Mouse (Mus musculus): Measurements from ENCODE around the gene Robo4. TPM values are rescaled to one million over a fixed set of nuclear protein-coding genes. Genes with fewer than 3 reads are reported as not detected.

Robo4 gene
- polyA plus RNA-seq, 1 experiment from 2014 or later = 5.5 TPM

GRCm38 (mm10) chr9:37414666-37415065 is 13.0 kb downstream of the Robo4 start:
- Histone ChIP-seq H3K4me2 (ENCODE audit: low read length) (no peak overlapping the region), H3K9ac (ENCODE audit: low read depth, low read length) (no peak overlapping the region), H3K27me3 (replicated peaks; ENCODE audit: control insufficient read depth, insufficient read depth, low read length) (no peaks in the 10 kb centered on the region), H3K9me3 (ENCODE audit: control insufficient read depth, low read length) (no peaks in the 10 kb centered on the region), H3K4me3 (ENCODE audit: low read length) (no peak overlapping the region), H3K4me1 (ENCODE audit: control insufficient read depth, insufficient read depth, low read depth, low read length) (no peaks in the 10 kb centered on the region), H3K27ac (ENCODE audit: low read depth, low read length) (no peak overlapping the region), H3K36me3 (ENCODE audit: control insufficient read depth, insufficient read depth, low read length) (no peaks in the 10 kb centered on the region)
- WGBS = 85% methylated on average over 3 of the region's 3 CpGs
- ATAC-seq = no peak

GRCm38 (mm10) chr9:37418791-37419190 is 17.1 kb downstream of the Robo4 start:
- Histone ChIP-seq H3K27me3 (replicated peaks; ENCODE audit: control insufficient read depth, insufficient read depth, low read length) (no peaks in the 10 kb centered on the region), H3K4me3 (ENCODE audit: low read length) (no peak overlapping the region), H3K9me3 (ENCODE audit: control insufficient read depth, low read length) (no peaks in the 10 kb centered on the region), H3K4me1 (ENCODE audit: control insufficient read depth, insufficient read depth, low read depth, low read length) (no peaks in the 10 kb centered on the region), H3K9ac (ENCODE audit: low read depth, low read length) (no peak overlapping the region), H3K4me2 (ENCODE audit: low read length) (no peak overlapping the region), H3K36me3 (ENCODE audit: control insufficient read depth, insufficient read depth, low read length) (no peaks in the 10 kb centered on the region), H3K27ac (ENCODE audit: low read depth, low read length) (no peak overlapping the region)
- 80% methylated on average over 4 of the region's 4 CpGs for WGBS
- ATAC-seq = no peak

GRCm38 (mm10) chr9:37420676-37421075 is 19.0 kb downstream of the Robo4 start:
- no peaks in the 10 kb centered on the region for H3K36me3 ChIP-seq (ENCODE audit: control insufficient read depth, insufficient read depth, low read length)
- H3K4me2 ChIP-seq (ENCODE audit: low read length) = peak overlapping the region; percentile 63
- H3K4me1 ChIP-seq (ENCODE audit: control insufficient read depth, insufficient read depth, low read depth, low read length) = no peaks in the 10 kb centered on the region
- no peaks in the 10 kb centered on the region for H3K9me3 ChIP-seq (ENCODE audit: control insufficient read depth, low read length)
- no peak overlapping the region for H3K27ac ChIP-seq (ENCODE audit: low read depth, low read length)
- WGBS = under 1% methylated on average over 27 of the region's 27 CpGs
- ATAC-seq = peak; percentile 90
- peak overlapping the region; percentile 35 for H3K4me3 ChIP-seq (ENCODE audit: low read length)
- H3K9ac ChIP-seq (ENCODE audit: low read depth, low read length) = peak overlapping the region; percentile 57; the same call in 1 of the 2 replicates
- no peaks in the 10 kb centered on the region for H3K27me3 ChIP-seq (replicated peaks; ENCODE audit: control insufficient read depth, insufficient read depth, low read length)

GRCm38 (mm10) chr9:37421239-37421638 is 19.5 kb downstream of the Robo4 start:
- ATAC-seq = peak; percentile 68
- no peak overlapping the region for H3K9ac ChIP-seq (ENCODE audit: low read depth, low read length)

DNA sequence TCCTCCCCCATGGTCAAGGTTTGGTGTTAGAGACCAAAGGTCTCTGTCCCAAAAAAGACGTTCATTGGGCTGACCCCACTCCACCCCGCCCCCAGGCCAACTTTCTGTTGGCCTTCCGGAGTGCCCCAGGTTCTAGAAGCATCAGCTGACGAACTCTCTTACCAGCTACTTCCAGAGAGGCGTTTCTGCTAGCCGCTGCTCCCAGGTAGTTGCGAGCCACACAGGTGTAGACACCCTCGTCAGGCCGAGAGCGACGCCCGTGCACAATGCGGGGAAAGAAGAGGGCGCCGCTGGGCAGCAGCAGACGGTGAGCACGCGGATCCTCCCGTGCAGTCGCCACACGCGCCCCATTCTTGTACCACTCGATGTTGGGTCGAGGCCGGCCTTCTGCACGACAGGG is 27.6 kb downstream of the Robo4 start:
- WGBS = 16% methylated on average over 26 of the region's 26 CpGs
- Histone ChIP-seq H3K27me3 (replicated peaks; ENCODE audit: control insufficient read depth, insufficient read depth, low read length) (peaks cover 27% of the 10 kb centered on the region), H3K9ac (ENCODE audit: low read depth, low read length) (peak overlapping the region; percentile 10; the same call in 1 of the 2 replicates), H3K27ac (ENCODE audit: low read depth, low read length) (no peak overlapping the region), H3K36me3 (ENCODE audit: control insufficient read depth, insufficient read depth, low read length) (no peaks in the 10 kb centered on the region), H3K4me1 (ENCODE audit: control insufficient read depth, insufficient read depth, low read depth, low read length) (peaks cover 8% of the 10 kb centered on the region), H3K4me2 (ENCODE audit: low read length) (peak overlapping the region; percentile 16; the same call in 1 of the 2 replicates), H3K9me3 (ENCODE audit: control insufficient read depth, low read length) (no peaks in the 10 kb centered on the region), H3K4me3 (ENCODE audit: low read length) (no peak overlapping the region)
- no peak for ATAC-seq

More at GRCm38 (mm10) chr9:37421239-37421638, 19.5 kb downstream of the Robo4 start:
- Histone ChIP-seq H3K4me2 (ENCODE audit: low read length) (peak overlapping the region; percentile 63), H3K36me3 (ENCODE audit: control insufficient read depth, insufficient read depth, low read length) (no peaks in the 10 kb centered on the region), H3K4me1 (ENCODE audit: control insufficient read depth, insufficient read depth, low read depth, low read length) (no peaks in the 10 kb centered on the region), H3K27ac (ENCODE audit: low read depth, low read length) (no peak overlapping the region), H3K27me3 (replicated peaks; ENCODE audit: control insufficient read depth, insufficient read depth, low read length) (no peaks in the 10 kb centered on the region), H3K4me3 (ENCODE audit: low read length) (peak overlapping the region; percentile 35), H3K9me3 (ENCODE audit: control insufficient read depth, low read length) (no peaks in the 10 kb centered on the region)
- 18% methylated on average over 12 of the region's 12 CpGs for WGBS

DNA sequence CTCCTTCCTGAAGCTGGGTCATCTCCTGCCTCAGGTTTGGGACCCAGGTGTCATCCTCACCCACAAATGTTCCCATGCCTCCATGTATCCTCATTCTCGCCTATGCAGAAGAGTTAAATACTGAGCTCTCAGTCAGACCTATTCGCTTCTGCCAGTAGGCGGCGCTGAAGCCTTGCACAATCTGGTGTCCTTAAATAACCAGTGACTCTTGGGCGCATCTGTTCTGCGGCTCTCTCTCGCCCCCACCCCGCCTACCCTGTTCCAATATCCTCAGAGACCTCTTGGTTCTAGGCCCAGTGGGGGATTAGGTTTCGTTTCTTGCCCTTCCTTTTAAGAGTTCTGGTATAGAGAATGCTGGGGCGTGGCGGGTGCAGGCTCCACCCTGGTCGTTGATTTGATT is 28.9 kb downstream of the Robo4 start:
- peak overlapping the region; percentile 57 for H3K4me2 ChIP-seq (ENCODE audit: low read length)
- H3K27me3 ChIP-seq (replicated peaks; ENCODE audit: control insufficient read depth, insufficient read depth, low read length) = peaks cover 29% of the 10 kb centered on the region
- peaks cover 8% of the 10 kb centered on the region for H3K4me1 ChIP-seq (ENCODE audit: control insufficient read depth, insufficient read depth, low read depth, low read length)
- ATAC-seq = peak; percentile 89
- H3K4me3 ChIP-seq (ENCODE audit: low read length) = peak overlapping the region; percentile 26
- WGBS = 3% methylated on average over 12 of the region's 12 CpGs
- no peaks in the 10 kb centered on the region for H3K36me3 ChIP-seq (ENCODE audit: control insufficient read depth, insufficient read depth, low read length)
- H3K9ac ChIP-seq (ENCODE audit: low read depth, low read length) = peak overlapping the region; percentile 36; the same call in 1 of the 2 replicates
- no peaks in the 10 kb centered on the region for H3K9me3 ChIP-seq (ENCODE audit: control insufficient read depth, low read length)
- no peak overlapping the region for H3K27ac ChIP-seq (ENCODE audit: low read depth, low read length)

GRCm38 (mm10) chr9:37432026-37432666 is 30.4 kb downstream of the Robo4 start:
- under 1% methylated on average over 16 of the region's 17 CpGs for WGBS
- no peak for ATAC-seq
- peak overlapping the region; percentile 49 for H3K4me3 ChIP-seq (ENCODE audit: low read length)
- no peak overlapping the region for H3K27ac ChIP-seq (ENCODE audit: low read depth, low read length)
- no peak overlapping the region for H3K9ac ChIP-seq (ENCODE audit: low read depth, low read length)
- no peaks in the 10 kb centered on the region for H3K9me3 ChIP-seq (ENCODE audit: control insufficient read depth, low read length)
- peaks cover 35% of the 10 kb centered on the region for H3K27me3 ChIP-seq (replicated peaks; ENCODE audit: control insufficient read depth, insufficient read depth, low read length)
- H3K4me1 ChIP-seq (ENCODE audit: control insufficient read depth, insufficient read depth, low read depth, low read length) = peaks cover 8% of the 10 kb centered on the region
- H3K4me2 ChIP-seq (ENCODE audit: low read length) = peak overlapping the region; percentile 95
- H3K36me3 ChIP-seq (ENCODE audit: control insufficient read depth, insufficient read depth, low read length) = no peaks in the 10 kb centered on the region

DNA sequence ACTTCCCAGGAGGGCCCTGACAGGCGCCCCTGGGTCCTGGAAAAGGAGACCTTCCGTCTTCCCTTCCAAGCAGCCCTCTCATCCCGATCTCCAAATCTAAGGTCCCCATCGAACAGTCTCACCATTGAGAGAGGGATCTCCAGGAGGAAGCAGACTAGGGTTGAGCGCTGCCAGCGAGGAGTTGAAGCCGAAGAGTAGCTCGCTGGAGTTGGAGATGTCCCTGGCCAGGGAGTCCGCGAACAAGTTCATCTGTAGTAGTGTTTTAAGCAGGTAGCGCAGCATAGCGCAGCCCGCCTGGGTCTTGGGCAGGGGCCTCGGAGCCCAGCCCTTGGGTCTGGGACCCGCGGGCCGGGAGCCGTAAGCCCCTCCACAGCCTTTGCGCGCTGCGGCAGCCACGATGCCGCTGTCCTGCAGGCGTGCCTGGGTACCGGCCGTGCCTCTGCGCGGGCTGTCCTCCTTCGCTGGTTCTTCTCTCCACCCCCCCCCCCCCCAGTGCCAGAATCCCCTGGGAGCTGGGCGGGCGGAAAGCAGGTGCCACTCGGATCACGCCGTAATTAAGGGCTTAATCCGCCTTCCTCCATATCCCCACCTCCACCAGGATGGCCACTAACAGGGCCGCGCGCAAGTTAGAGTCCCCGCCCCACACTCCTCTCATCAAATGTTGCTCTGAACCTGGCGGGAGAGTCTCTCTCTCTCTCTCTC is 31.2 kb downstream of the Robo4 start, which contains the start of gene Robo3:
Robo3 (minus strand) TSS at position 527 of the 702 bp plus-strand sequence.
- Histone ChIP-seq H3K4me2 (ENCODE audit: low read length) (peak within 1 kb of the TSS; percentile 95), H3K27ac (ENCODE audit: low read depth, low read length) (no peak within 1 kb of the TSS), H3K9me3 (ENCODE audit: control insufficient read depth, low read length) (no peaks in the 10 kb centered on the region), H3K4me1 (ENCODE audit: control insufficient read depth, insufficient read depth, low read depth, low read length) (peaks cover 8% of the 10 kb centered on the region), H3K27me3 (replicated peaks; ENCODE audit: control insufficient read depth, insufficient read depth, low read length) (peaks cover 35% of the 10 kb centered on the region), H3K4me3 (ENCODE audit: low read length) (peak within 1 kb of the TSS; percentile 49), H3K36me3 (ENCODE audit: control insufficient read depth, insufficient read depth, low read length) (no peaks in the 10 kb centered on the region), H3K9ac (ENCODE audit: low read depth, low read length) (peak within 1 kb of the TSS; percentile 39; the same call in 1 of the 2 replicates)
- WGBS = 0% methylated on average over 39 of the region's 40 CpGs
- ATAC-seq = no peak

DNA sequence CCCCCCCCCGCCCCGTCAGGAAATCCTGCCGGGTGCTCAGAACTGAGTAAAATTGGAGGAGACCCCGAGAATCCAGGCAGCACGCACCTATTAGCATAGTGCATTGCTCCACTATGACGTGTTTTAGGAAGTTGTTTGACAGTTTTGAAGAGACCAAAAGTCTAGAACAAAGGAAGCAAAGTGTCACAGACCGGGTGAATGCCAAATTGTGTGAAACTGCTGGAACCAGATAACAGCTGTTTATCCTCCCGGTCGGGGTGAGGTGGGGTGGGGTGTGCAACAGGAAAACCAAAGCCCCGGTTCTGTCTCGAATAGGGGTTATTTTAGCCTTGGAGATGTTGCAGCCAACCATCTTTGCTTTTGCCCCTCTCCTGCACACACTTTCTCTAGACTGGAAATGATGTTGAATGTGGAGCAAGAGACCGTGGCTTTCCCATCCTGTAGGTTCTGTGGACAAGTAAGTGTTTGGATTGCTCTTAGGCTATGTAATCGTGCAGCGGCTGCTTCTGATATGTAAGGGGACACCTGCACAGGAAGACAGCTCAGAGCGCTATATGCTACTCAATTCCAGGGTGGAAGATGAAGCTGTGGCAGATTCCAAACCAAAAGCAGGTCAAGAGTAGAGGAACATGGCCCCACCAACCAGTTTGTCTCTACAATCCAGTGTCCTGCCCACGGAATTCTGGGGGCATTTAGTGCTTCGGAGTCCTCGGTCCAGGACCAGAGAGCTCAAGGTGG is 32.3 kb downstream of the Robo4 start:
- H3K9me3 ChIP-seq (ENCODE audit: control insufficient read depth, low read length) = no peaks in the 10 kb centered on the region
- no peaks in the 10 kb centered on the region for H3K36me3 ChIP-seq (ENCODE audit: control insufficient read depth, insufficient read depth, low read length)
- H3K27me3 ChIP-seq (replicated peaks; ENCODE audit: control insufficient read depth, insufficient read depth, low read length) = peaks cover 35% of the 10 kb centered on the region
- H3K4me2 ChIP-seq (ENCODE audit: low read length) = peak overlapping the region; percentile 95
- peak overlapping the region; percentile 49; the same call in 1 of the 2 replicates for H3K4me3 ChIP-seq (ENCODE audit: low read length)
- WGBS = 4% methylated on average over 18 of the region's 18 CpGs
- no peak overlapping the region for H3K27ac ChIP-seq (ENCODE audit: low read depth, low read length)
- no peak overlapping the region for H3K9ac ChIP-seq (ENCODE audit: low read depth, low read length)
- H3K4me1 ChIP-seq (ENCODE audit: control insufficient read depth, insufficient read depth, low read depth, low read length) = peaks cover 8% of the 10 kb centered on the region
- ATAC-seq = no peak

All from hindbrain, embryonic 16.5 days (tissue).